Mouse (Mus musculus): ENCODE measurements around the gene Adam19. TPM values are rescaled to one million over a fixed set of nuclear protein-coding genes. Genes with fewer than 3 reads are reported as not detected.

Adam19 gene
- polyA plus RNA-seq (2015; fragmentation: Nextera tagmentation; extraction: Ambion mirVana) = 7.4 and 9.0 TPM in 2 replicates

GRCm38 (mm10) chr11:46055896-46056769 is at the start of gene Adam19:
Gene Adam19, plus strand, starts transcription at chr11:46055992.

GRCm38 (mm10) chr11:46052105-46052659 is 3.6 kb upstream of the Adam19 start, which contains the start of gene Gm12166:
Gene Gm12166, minus strand, starts transcription at chr11:46052321.

GRCm38 (mm10) chr11:46165866-46166585 is 110.2 kb downstream of the Adam19 start, which contains the start of gene Nipal4:
Gene Nipal4, minus strand, starts transcription at chr11:46166508.

Small RNAs within 50 kb of the gene (microRNA-seq; reads per million reads assigned to microRNA genes)
- gene Mir7239 (not detected), gene Mir8100 (not detected)

Other genes starting within 250 kb of the Adam19 start
- gene Clint1, start 203.9 kb upstream of the Adam19 start, polyA plus RNA-seq (2015; fragmentation: Nextera tagmentation; extraction: Ambion mirVana) = 33.5 and 34.8 TPM in 2 replicates
- 42.5 and 46.7 TPM in 2 replicates for gene Lsm11, start 111.1 kb upstream of the Adam19 start, polyA plus RNA-seq (2015; fragmentation: Nextera tagmentation; extraction: Ambion mirVana)
- gene Thg1l, start 100.5 kb upstream of the Adam19 start, polyA plus RNA-seq (2015; fragmentation: Nextera tagmentation; extraction: Ambion mirVana) = 8.5 and 9.2 TPM in 2 replicates
- gene Sox30, start 75.7 kb upstream of the Adam19 start, polyA plus RNA-seq (2015; fragmentation: Nextera tagmentation; extraction: Ambion mirVana) = 0.10 and 0.25 TPM in 2 replicates
- gene Gm12166, start 3.7 kb upstream of the Adam19 start, polyA plus RNA-seq (2015; fragmentation: Nextera tagmentation; extraction: Ambion mirVana) = 6.3 and 8.7 TPM in 2 replicates
- 0.23 and 0.46 TPM in 2 replicates for gene Nipal4, start 110.5 kb downstream of the Adam19 start, polyA plus RNA-seq (2015; fragmentation: Nextera tagmentation; extraction: Ambion mirVana)
- 2.4 and 3.2 TPM in 2 replicates for gene Fndc9, start 179.5 kb downstream of the Adam19 start, polyA plus RNA-seq (2015; fragmentation: Nextera tagmentation; extraction: Ambion mirVana)